Mouse (Mus musculus): ENCODE results near the gene Isx.

DNA sequence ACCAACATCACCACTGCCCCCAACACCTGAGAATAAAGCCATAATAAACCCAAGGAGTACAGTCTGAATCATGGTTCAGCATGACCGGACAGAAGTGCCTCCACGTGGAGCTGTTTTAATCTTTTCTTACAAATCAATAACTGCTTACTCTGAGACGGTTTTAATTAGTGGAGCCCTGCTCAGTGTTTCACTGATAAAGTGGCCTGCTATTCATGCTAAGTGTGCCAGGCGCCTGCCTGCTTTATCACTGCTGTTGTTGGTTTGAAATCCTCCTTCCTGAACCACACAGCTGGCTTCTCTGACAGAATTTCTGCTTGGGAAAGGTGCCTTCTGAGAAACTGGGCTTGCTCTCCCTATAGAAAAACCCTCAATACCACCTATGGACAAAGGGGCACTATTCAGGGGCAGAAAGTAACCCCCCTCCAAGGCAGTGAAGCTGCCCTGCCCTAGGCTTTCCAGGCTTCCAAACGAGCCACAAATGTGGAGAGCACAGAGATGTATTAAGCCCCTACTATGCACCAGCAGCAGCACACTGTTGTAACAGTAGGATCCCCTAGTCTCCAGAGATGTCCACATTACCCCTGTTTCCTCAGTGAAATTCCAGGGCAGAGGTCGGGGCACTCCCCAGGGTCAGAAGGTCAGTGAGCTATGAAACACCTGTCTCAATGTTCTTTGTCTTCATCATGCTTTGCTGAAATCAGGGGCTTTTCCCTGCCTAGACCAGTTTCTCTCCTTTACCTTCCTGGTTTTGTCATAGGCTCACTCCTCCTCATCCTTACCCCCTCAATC is 30.3 kb downstream of the Isx start:
- no peak for TF ChIP-seq CTCF (IDR thresholded peaks at IDR 0.05; ENCODE audit: insufficient read depth, low read length)
- TF ChIP-seq POLR2A (IDR thresholded peaks at IDR 0.05; ENCODE audit: borderline replicate concordance, extremely low read depth, low read depth, low read length) = no peak
